Mouse (Mus musculus) CH12.LX (cell line): Measurements from ENCODE around the gene Myt1l.

Experiments
- CHD1 ChIP-seq: IDR thresholded peaks from 2 replicates; pipeline ENCODE4 v1.6.1; 2012; ENCODE audit warnings: low read depth, low read length, improper control_type of control experiment, inconsistent platforms
- CTCF ChIP-seq, 2 experiments: IDR thresholded peaks in 1 of 2; conservative IDR thresholded peaks in 1 of 2; 2 replicates each; pipeline ENCODE4 v1.5.1; 2011 to 2012; ENCODE audit warnings: low read depth in 2 of 2, low read length in 2 of 2, improper control_type of control experiment in 1 of 2, inconsistent platforms in 1 of 2, mild to moderate bottlenecking in 1 of 2, moderate library complexity in 1 of 2
- E2F4 ChIP-seq: IDR thresholded peaks from 2 replicates; pipeline ENCODE4 v1.6.1; 2011; ENCODE audit warnings: low read depth, low read length, improper control_type of control experiment; ENCODE audit not compliant: insufficient replicate concordance
- EP300 ChIP-seq: IDR thresholded peaks from 2 replicates; pipeline ENCODE4 v1.6.1; 2011; ENCODE audit warnings: low read length, improper control_type of control experiment
- GABPA ChIP-seq: IDR thresholded peaks from 2 replicates; pipeline ENCODE4 v1.6.1; 2012; ENCODE audit warnings: low read depth, low read length, improper control_type of control experiment, inconsistent platforms; ENCODE audit not compliant: insufficient replicate concordance
- JUND ChIP-seq: conservative IDR thresholded peaks from 2 replicates; pipeline ENCODE4 v1.6.1; 2011; ENCODE audit warnings: low read depth, low read length, improper control_type of control experiment
- KAT2A ChIP-seq: IDR thresholded peaks from 2 replicates; pipeline ENCODE4 v1.6.1; 2012; ENCODE audit warnings: low read length, improper control_type of control experiment, inconsistent platforms; ENCODE audit not compliant: insufficient replicate concordance
- MAFK ChIP-seq: IDR thresholded peaks from 2 replicates; pipeline ENCODE4 v1.6.1; 2011; ENCODE audit warnings: low read length, improper control_type of control experiment; ENCODE audit not compliant: insufficient replicate concordance
- MAX ChIP-seq: IDR thresholded peaks from 2 replicates; pipeline ENCODE4 v1.6.1; 2011; ENCODE audit warnings: low read length, improper control_type of control experiment
- POLR2A ChIP-seq: IDR thresholded peaks from 2 replicates; pipeline ENCODE4 v1.6.1; 2011; ENCODE audit warnings: low read depth, mild to moderate bottlenecking, improper control_type of control experiment, low read length
- POLR2AphosphoS2 ChIP-seq: IDR thresholded peaks from 2 replicates; pipeline ENCODE4 v1.6.1; 2011; ENCODE audit warnings: low read depth, low read length, improper control_type of control experiment
- RAD21 ChIP-seq: IDR thresholded peaks from 2 replicates; pipeline ENCODE4 v1.6.1; 2011; ENCODE audit warnings: low read depth, mild to moderate bottlenecking, low read length, improper control_type of control experiment, moderate library complexity
- SIN3A ChIP-seq: IDR thresholded peaks from 2 replicates; pipeline ENCODE4 v1.6.1; 2012; ENCODE audit warnings: low read length, improper control_type of control experiment, inconsistent platforms
- USF2 ChIP-seq: conservative IDR thresholded peaks from 2 replicates; pipeline ENCODE4 v1.6.1; 2011; ENCODE audit warnings: low read depth, low read length, improper control_type of control experiment

DNA sequence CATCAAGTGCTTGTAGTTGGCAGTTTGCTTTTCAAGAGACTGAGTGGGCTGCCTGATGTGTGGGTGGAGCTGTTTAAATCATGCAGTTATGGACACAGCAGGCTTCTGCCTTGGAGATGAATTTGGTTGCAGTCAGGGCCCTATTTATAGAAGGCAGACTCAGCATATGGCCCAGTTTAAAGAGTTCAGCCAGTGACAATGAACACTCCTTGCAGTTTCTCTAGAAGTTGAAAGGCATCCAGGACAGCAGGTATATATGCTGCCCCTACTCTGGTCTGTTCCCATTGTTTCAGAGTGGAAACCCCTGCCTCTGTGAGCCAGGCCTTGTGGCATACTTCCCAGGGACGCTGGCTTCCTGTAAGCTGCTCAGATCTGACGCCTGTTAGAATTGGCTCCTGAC lies 167.0 kb downstream of the Myt1l start:
- TF ChIP-seq POLR2A (no peak), MAX (no peak), GABPA (no peak), EP300 (no peak), JUND (no peak), CTCF (conservative IDR thresholded peaks at IDR 0.05 in 1 of 2, IDR thresholded peaks at IDR 0.05 in 1 of 2; ENCODE audit: low read depth in 2 of 2, low read length in 2 of 2) (no peak), E2F4 (no peak), CHD1 (no peak), POLR2AphosphoS2 (no peak), USF2 (no peak), RAD21 (no peak), SIN3A (no peak), MAFK (no peak), KAT2A (no peak)
